Mouse (Mus musculus) heart, postnatal 0 days (tissue): ENCODE measurements around the gene Olfr985. TPM values are rescaled to one million over a fixed set of nuclear protein-coding genes. Genes with fewer than 3 reads are reported as not detected.

Experiments used
- ATAC-seq: fragments of 200-750 bp; cut with Nextera tagmentation; 2 replicates; pipeline ENCODE4 v1.8.0; 2017; ENCODE audit warnings: low read depth, moderate number of reproducible peaks, moderate library complexity; ENCODE audit not compliant: insufficient read depth
- DNase-seq: peaks from one replicate; pipeline ENCODE4 v3.0.0-alpha.2; 2016; ENCODE audit warnings: low spot score
- H3K27ac ChIP-seq: fragments of 300-500 bp; sonication (generic); 2 replicates; pipeline ENCODE4 v1.5.1; 2014; ENCODE audit warnings: low read depth, mild to moderate bottlenecking
- H3K27me3 ChIP-seq: fragments of 300-500 bp; sonication (generic); 2 replicates; pipeline ENCODE4 v1.6.1; 2014; ENCODE audit warnings: low read length, mixed read lengths; ENCODE audit not compliant: control insufficient read depth, insufficient read depth
- H3K36me3 ChIP-seq: fragments of 300-500 bp; sonication (generic); replicated peaks from 2 replicates; pipeline ENCODE4 v1.6.1; 2014; ENCODE audit warnings: low read length, mixed read lengths; ENCODE audit not compliant: control insufficient read depth, insufficient read depth
- H3K4me1 ChIP-seq: fragments of 300-500 bp; sonication (generic); 2 replicates; pipeline ENCODE4 v1.6.1; 2014; ENCODE audit warnings: antibody characterized with exemption; ENCODE audit not compliant: control insufficient read depth, insufficient read depth
- H3K4me2 ChIP-seq: fragments of 300-500 bp; sonication (generic); 2 replicates; pipeline ENCODE4 v1.6.1; 2014; ENCODE audit warnings: low read depth, mild to moderate bottlenecking, low read length, moderate library complexity
- H3K4me3 ChIP-seq: fragments of 300-500 bp; sonication (generic); 2 replicates; pipeline ENCODE4 v1.5.1; 2014; ENCODE audit warnings: low read depth, low read length
- H3K9ac ChIP-seq: fragments of 300-500 bp; sonication (generic); replicated peaks from 2 replicates; pipeline ENCODE4 v1.6.1; 2014; ENCODE audit warnings: low read depth, low read length, mixed read lengths
- H3K9me3 ChIP-seq: fragments of 300-500 bp; sonication (generic); replicated peaks from 2 replicates; pipeline ENCODE4 v1.6.1; 2016; ENCODE audit warnings: low read length; ENCODE audit not compliant: control insufficient read depth
- CTCF ChIP-seq: IDR thresholded peaks from 2 replicates; pipeline ENCODE4 v1.5.1; 2016; ENCODE audit warnings: antibody characterized with exemption, control low read depth, low read depth
- EP300 ChIP-seq: IDR thresholded peaks from 2 replicates; pipeline ENCODE4 v1.6.1; 2016; ENCODE audit warnings: antibody characterized with exemption, low read depth
- WGBS: fragments of 180-500 bp; shearing (Covaris S2); extraction: QIAGEN DNeasy Blood & Tissue Kit; methylation state at CpG from one replicate; pipeline ENCODE4 v1.1.7; 2014; 5-methylcytosine and 5-hydroxymethylcytosine counted together
- polyA plus RNA-seq: library from polyadenylated mRNA; unstranded; fragments of >200 nt; fragmentation: Nextera tagmentation; extraction: Ambion mirVana; gene quantifications from 2 replicates; pipeline ENCODE4 v1.2.1, GENCODE M21; 2015
- total RNA-seq: library from RNA; depleted of rRNA; stranded (reverse); fragments of >200 nt; gene quantifications from 2 replicates; pipeline ENCODE4 v1.2.3, GENCODE M21; 2014; ENCODE audit warnings: low replicate concordance; rRNA removed

Gene Olfr985
- total RNA-seq (not detected in 2 replicates), polyA plus RNA-seq (not detected in 2 replicates)

- H3K9ac ChIP-seq = no peak within 1 kb of the TSS
- 71% methylated on average over 1 of the region's 1 CpGs for WGBS
- no peaks in the 10 kb centered on the region for H3K36me3 ChIP-seq
- H3K4me3 ChIP-seq = no peak within 1 kb of the TSS
- no peaks in the 10 kb centered on the region for H3K4me1 ChIP-seq
- H3K4me2 ChIP-seq = no peak within 1 kb of the TSS
- TF ChIP-seq CTCF (no peak), EP300 (no peak)
- DNase-seq (no peak), ATAC-seq (no peak)
- no peak within 1 kb of the TSS for H3K27ac ChIP-seq
- no peaks in the 10 kb centered on the region for H3K9me3 ChIP-seq
- H3K27me3 ChIP-seq = no peaks in the 10 kb centered on the region
Observed at GRCm38 (mm10) chr9:40130084-40130483, at the start of gene Olfr985. Gene Olfr985, minus strand, starts transcription at chr9:40130184.

- H3K4me2 ChIP-seq = no peak overlapping the region
- DNase-seq (no peak), ATAC-seq (no peak)
- no peak for TF ChIP-seq EP300
- no peak for TF ChIP-seq CTCF
- H3K4me1 ChIP-seq = no peaks in the 10 kb centered on the region
- H3K27ac ChIP-seq = no peak overlapping the region
- no peaks in the 10 kb centered on the region for H3K36me3 ChIP-seq
- no peak overlapping the region for H3K9ac ChIP-seq
- no peaks in the 10 kb centered on the region for H3K27me3 ChIP-seq
- no peaks in the 10 kb centered on the region for H3K9me3 ChIP-seq
- WGBS = 76% methylated on average over 6 of the region's 6 CpGs
- no peak overlapping the region for H3K4me3 ChIP-seq
Observed at GRCm38 (mm10) chr9:40177017-40177416, 47.0 kb upstream of the Olfr985 start.

- ATAC-seq = no peak
- Histone ChIP-seq H3K27ac (no peak overlapping the region), H3K4me1 (no peaks in the 10 kb centered on the region), H3K4me3 (no peak overlapping the region), H3K27me3 (no peaks in the 10 kb centered on the region), H3K9ac (no peak overlapping the region), H3K4me2 (no peak overlapping the region), H3K36me3 (no peaks in the 10 kb centered on the region), H3K9me3 (no peaks in the 10 kb centered on the region)
- no peak for DNase-seq
- WGBS = 87% methylated on average over 1 of the region's 1 CpGs
- TF ChIP-seq EP300 (no peak), CTCF (no peak)
Observed at GRCm38 (mm10) chr9:40166446-40166845, 36.5 kb upstream of the Olfr985 start.

GRCm38 (mm10) chr9:40155118-40155644 lies 25.2 kb upstream of the Olfr985 start:
- Histone ChIP-seq H3K27ac (no peak overlapping the region), H3K9ac (no peak overlapping the region), H3K4me2 (no peak overlapping the region), H3K9me3 (no peaks in the 10 kb centered on the region), H3K27me3 (no peaks in the 10 kb centered on the region), H3K4me3 (no peak overlapping the region), H3K36me3 (no peaks in the 10 kb centered on the region), H3K4me1 (no peaks in the 10 kb centered on the region)
- TF ChIP-seq EP300 (no peak), CTCF (no peak)
- ATAC-seq (no peak), DNase-seq (no peak)
- 57% methylated on average over 4 of the region's 4 CpGs for WGBS

GRCm38 (mm10) chr9:40141544-40141943 lies 11.6 kb upstream of the Olfr985 start:
- Histone ChIP-seq H3K4me3 (no peak overlapping the region), H3K4me2 (no peak overlapping the region), H3K4me1 (no peaks in the 10 kb centered on the region), H3K9ac (no peak overlapping the region), H3K36me3 (no peaks in the 10 kb centered on the region), H3K27me3 (no peaks in the 10 kb centered on the region), H3K9me3 (no peaks in the 10 kb centered on the region), H3K27ac (no peak overlapping the region)
- WGBS = 58% methylated on average over 1 of the region's 1 CpGs
- no peak for ATAC-seq
- DNase-seq = no peak
- TF ChIP-seq EP300 (no peak), CTCF (no peak)

GRCm38 (mm10) chr9:40139484-40139883 lies 9.5 kb upstream of the Olfr985 start:
- no peaks in the 10 kb centered on the region for H3K27me3 ChIP-seq
- H3K36me3 ChIP-seq = no peaks in the 10 kb centered on the region
- H3K9me3 ChIP-seq = no peaks in the 10 kb centered on the region
- no peak overlapping the region for H3K27ac ChIP-seq
- ATAC-seq (no peak), DNase-seq (no peak)
- H3K4me2 ChIP-seq = no peak overlapping the region
- no peaks in the 10 kb centered on the region for H3K4me1 ChIP-seq
- TF ChIP-seq CTCF (no peak), EP300 (no peak)
- H3K4me3 ChIP-seq = no peak overlapping the region
- H3K9ac ChIP-seq = no peak overlapping the region
- 62% methylated on average over 4 of the region's 4 CpGs for WGBS
